Mouse (Mus musculus) liver, adult 2 months (tissue): Measurements from ENCODE around the gene Mon1b.

Experiments used
- CTCF ChIP-seq: fragments of 200-500 bp; IDR thresholded peaks from 2 replicates; pipeline ENCODE4 v1.5.1; 2011; ENCODE audit warnings: low read depth, low read length, control low read depth
- POLR2A ChIP-seq: fragments of 200-500 bp; IDR thresholded peaks from 2 replicates; pipeline ENCODE4 v1.6.1; 2011; ENCODE audit warnings: low read length, control low read depth; ENCODE audit not compliant: insufficient read depth; ENCODE audit errors: extremely low read depth

GRCm38 (mm10) chr8:113679361-113679760, 44.0 kb downstream of the Mon1b start:
- TF ChIP-seq POLR2A, result no peak
- no peak for TF ChIP-seq CTCF
